Mouse (Mus musculus): Measurements from ENCODE around the gene Foxa3.
A peak's percentile ranks its signal among the peaks of the same experiment; 100 is the strongest.

Gene Foxa3

GRCm38 (mm10) chr7:19024581-19025255, 1.4 kb upstream of the Foxa3 start:
- peak; percentile 39 to 40 for DNase-seq

DNA sequence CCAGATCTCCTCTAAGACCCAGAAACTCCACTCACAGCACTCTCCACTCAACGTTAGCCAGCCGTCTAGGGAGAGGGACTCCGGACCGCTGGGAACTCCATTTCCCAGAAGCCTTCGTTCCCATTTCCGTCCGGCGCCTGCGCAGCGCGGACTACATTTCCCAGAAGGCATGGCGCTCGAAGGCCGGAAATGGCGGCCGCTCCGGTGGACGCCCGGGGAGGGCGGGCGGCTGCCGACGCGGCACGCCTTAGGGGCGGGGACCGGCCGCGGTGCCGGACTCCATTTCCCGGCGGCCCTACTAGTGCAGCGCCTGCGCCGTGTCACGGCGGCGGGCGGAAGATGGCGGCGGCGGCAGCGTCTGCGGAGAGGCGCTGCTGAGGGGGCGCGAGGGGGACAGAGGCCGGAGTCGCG, 763 bp upstream of the Foxa3 start, which contains the start of gene Sympk:
Gene Sympk (plus strand): TSS at position 282 of the 411 bp plus-strand sequence.
- DNase-seq = peak; percentile 95 to 96

GRCm38 (mm10) chr7:19022189-19022958, 964 bp downstream of the Foxa3 start:
- DNase-seq = no peak

DNA sequence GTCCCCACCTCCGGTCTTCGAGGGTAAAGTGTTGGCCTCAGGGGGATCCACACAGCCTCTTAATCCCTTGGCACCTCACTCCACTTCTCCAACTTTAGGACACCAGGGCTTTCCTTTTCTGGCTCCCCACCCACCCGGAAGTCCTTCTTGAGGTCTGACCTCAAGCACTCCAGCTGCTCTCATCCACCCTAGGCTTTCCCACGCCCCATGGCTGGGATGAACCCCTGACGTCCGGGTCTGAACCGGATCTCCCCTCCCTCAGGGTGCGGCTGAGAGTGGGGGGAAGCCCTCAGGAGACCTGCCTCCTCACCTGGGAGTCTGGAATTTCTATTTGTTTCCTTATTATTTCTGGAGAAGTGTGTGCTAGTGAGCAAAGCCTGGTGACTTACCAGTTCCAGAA, 2.3 kb downstream of the Foxa3 start:
- no peak for DNase-seq

DNA sequence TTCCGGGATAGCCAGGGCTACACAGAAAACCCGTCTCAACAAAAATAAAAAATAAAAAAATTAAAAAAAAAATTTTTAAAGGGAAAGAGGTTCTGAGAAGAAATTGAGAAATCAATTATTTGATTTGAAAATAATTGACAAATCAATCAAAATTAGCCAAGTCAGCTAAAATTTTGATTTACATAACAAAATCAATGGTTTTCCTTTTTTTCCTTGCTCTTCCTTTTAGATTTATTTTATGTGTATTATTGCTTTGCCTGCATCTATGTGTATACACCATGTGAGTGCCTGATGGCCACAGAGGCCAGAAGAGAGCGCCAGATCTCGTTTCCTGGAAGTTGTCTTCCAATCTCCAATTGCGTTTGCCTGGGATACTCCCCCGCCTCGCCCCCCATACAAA, 5.4 kb downstream of the Foxa3 start:
- no peak for DNase-seq

DNA sequence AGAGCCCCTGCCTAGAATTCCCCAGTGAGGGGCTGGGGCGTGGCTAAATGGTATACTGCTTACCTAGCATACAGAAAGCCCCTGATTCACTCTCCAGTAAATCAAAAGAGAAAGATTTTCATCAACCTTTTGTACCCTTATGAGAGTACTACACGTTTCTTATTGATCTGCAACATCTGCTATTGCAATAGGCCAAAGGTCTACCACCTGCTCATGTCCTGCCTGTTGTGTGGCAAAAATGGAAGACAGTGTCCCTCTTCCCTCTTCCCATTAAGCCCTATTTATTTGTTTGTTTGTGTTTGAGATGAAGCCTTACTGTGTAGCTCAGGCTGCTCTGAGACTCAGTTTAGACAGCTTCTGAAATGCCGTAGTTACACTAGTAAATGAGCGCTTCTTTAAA, 7.3 kb downstream of the Foxa3 start:
- DNase-seq = no peak

GRCm38 (mm10) chr7:19014452-19014851, 8.9 kb downstream of the Foxa3 start:
- DNase-seq = no peak

DNA sequence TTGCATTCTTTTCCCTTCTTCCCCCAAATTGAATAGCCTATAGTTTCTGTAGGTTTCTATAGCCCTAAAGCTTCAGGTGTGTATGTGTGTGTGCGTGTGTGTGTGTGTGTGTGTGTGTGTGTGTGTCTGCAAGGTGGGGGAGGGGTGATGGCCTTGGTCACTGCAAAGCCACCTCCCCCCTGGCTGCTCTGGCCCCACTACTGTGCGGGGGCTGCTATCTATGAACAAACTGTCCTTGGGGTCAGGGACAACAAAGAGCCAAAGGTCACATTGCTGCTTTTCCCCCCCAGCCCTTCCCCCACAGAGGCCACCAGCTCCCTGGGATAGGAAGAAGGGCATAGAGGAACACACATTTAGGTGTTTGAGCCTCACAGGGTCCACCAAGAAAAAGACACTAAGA, 10.5 kb downstream of the Foxa3 start:
- no peak for DNase-seq

GRCm38 (mm10) chr7:19012025-19012621, 11.2 kb downstream of the Foxa3 start:
- no peak for DNase-seq

DNA sequence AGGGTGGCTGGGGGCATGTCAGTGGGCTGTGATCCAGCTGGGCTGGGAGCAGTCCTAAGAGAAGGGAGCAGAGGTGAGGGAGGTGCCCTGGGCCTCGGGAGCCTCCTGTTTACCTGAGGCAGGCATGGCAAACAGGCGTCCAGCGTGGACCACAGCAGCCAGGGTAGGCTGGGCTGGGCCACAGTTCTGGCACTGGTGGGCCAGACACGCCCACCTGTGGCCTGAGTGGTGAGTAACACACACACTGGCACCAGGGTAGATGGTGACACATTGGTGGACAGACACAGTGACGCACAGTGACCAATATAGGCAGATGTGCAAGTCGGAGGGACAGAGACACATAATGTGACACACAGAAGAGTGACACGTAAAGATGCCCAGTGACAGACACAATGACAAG, 12.8 kb downstream of the Foxa3 start:
- DNase-seq = no peak

GRCm38 (mm10) chr7:19007026-19007977, 16.0 kb downstream of the Foxa3 start:
- no peak for DNase-seq

DNA sequence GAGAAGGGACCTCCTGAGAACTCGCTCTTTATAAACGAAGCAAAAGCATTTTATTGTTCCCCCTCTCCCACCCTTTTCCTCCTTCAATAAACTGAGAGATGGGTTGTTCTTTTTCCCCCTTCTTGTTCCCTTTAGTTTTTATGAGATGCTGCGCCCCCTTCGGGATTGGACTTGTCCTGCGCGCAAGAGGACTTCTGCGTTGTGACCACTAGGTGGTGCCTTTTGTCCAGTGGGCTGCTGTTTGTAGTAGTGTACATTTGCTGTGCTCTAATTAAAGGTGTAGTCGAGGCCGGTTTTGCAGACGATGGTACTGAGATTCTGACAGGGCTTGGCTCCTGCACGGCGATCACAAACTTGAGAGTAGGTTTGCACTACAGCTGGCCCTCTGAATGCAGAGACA, 16.9 kb downstream of the Foxa3 start:
- peak; percentile 85 to 87 for DNase-seq

GRCm38 (mm10) chr7:19005417-19006121, 17.8 kb downstream of the Foxa3 start:
- DNase-seq = no peak

GRCm38 (mm10) chr7:19004631-19005079, 18.7 kb downstream of the Foxa3 start:
- DNase-seq = peak in 1 of 2 experiments; percentile 23

- DNase-seq = peak; percentile 92 to 94
These were observed 19.3 kb downstream of the Foxa3 start, which contains the start of gene Irf2bp1 for GRCm38 (mm10) chr7:19003902-19004630. TSS of gene Irf2bp1 (plus strand) at chr7:19004044.

DNA sequence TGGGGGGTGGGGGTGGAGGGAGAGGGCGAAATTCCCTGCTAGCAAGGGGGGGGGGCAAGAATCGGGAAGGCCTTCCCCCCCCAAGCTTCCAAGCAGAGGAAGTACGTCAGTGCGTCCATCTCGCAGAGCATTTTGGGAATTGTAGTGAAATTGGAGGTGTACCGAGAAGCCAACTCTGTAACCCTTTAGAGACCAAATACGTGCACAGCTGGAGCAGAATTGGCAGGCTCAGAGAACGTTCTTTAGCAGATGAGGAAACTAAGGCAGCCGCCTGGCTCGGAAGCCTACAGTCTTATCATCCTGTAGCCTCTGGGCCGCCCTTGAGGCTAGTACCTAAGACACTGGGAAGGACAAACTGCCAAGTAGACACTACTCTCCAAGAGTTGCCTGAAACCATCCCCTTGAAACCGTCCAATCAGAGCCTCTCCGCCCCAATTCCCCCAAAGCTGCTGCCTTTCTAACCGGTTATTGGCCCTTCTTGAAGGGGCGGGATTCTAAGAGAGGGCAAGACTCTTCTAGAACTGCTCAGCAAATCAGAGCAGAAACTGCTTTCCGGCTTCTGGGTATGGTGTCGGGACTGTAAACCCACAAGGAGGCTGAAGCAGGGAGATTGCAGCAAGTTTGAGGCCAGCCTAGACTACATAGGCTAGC, 20.4 kb downstream of the Foxa3 start:
- DNase-seq = peak; percentile 61 to 63

GRCm38 (mm10) chr7:19002115-19002514, 21.2 kb downstream of the Foxa3 start:
- DNase-seq = no peak

DNA sequence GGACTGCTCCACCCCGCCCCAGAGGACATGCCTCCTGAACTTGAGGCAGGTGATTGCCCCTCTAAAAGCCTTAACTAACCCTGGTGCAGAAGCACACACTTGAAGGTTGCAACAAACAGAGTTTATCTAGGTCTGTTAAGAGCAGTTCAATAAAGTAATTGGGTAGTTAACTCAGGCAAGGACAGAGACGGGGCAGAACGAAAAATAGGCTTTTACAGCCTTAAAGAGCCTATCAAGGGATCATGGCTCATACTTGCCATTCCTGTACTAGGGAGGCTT, 21.6 kb downstream of the Foxa3 start:
- no peak for DNase-seq

DNA sequence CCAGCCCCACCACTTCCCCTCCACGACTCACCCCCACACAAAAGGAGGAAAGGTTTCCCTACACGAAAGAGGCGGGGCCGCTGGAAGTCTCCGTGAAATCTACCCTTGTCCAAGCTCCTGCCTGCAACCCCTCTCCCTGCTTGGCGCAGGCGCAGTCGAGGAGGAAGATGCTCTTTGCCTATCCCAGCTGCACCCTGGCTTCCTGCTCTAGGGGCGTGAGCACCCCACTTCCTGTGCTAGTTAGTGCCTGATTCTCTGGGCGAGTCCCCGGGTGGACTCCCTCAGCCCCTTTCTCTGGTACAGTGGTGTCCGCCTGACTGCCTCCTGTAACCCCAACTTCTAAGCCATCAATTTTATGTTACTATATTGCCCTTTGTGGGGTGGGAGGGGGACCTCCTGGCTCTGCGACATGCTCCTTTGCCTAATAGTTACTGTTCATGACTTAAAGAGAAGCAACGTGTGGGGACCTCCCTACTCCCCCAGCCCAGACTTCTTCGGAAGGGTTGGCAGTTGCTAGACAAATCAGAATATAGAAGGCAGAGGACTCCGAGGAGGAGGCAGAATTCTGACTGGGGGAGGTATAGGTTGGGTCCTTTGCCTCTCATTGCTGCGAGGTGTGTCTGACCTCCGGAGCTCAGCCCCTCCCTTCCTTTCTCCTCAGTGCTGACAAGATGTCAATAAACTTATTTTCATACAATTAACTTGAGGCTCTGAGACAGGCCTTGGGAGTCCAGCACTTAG, 22.1 kb downstream of the Foxa3 start:
- peak; percentile 79 to 81 for DNase-seq

GRCm38 (mm10) chr7:19000421-19000820, 22.9 kb downstream of the Foxa3 start:
- DNase-seq = no peak

Data from B cell, adult 2 months (primary cell).